Mouse (Mus musculus) spleen, postnatal 14 days (tissue): ENCODE results near the gene Sh3gl2.

ENCODE experiments used
- DNase-seq, 2 experiments: peaks; one replicate each; pipeline ENCODE4 v3.0.0; 2021 to 2022; ENCODE audit warnings: low spot score in 2 of 2

Sh3gl2 gene

DNA sequence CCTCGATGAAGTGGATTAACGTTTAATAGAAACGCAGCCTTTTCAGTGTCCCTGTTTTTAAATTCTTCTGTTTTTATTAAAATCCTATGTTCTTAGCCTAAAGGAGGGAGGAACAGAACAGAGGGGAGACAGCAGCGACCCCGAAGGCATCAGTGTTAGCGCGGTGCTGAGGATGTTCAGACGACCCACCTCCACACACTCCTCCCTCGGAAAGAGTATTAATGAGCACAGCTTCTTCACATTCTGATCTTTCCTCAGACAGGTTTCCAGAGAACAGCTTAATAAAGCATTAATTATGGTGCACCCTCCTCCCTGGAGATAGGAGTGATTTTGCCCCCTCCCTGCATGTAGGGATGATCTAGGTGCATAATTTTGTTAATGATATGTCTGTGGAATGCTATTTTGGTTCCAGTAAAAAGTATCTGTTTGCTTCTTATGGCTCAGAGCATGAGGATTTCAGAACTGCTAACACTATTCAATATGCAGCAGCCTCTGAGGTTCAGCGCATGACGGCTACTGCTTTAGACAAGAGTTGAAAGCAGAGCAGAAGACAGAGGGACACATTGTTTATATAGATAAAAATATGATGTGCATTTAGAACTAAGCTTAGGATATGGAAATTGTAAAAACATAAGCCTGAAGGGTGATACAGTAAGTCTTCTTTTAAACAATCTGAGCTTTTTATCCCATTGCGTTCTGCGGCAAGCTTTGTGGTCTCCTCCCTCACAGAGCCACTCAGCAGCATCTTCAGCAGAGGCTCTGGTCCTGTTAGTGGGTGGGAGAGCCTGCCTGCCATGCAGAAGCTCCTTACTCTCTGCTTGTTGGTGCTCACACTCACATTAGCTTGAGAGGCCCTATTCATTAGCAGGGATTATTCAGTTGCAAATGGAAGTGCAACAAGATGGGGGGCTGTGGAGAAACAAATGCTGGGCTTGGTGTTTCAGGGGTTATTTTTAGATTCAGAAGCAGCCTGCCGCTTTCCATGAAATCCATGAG is 27.8 kb downstream of the Sh3gl2 start:
- DNase-seq, result no peak

DNA sequence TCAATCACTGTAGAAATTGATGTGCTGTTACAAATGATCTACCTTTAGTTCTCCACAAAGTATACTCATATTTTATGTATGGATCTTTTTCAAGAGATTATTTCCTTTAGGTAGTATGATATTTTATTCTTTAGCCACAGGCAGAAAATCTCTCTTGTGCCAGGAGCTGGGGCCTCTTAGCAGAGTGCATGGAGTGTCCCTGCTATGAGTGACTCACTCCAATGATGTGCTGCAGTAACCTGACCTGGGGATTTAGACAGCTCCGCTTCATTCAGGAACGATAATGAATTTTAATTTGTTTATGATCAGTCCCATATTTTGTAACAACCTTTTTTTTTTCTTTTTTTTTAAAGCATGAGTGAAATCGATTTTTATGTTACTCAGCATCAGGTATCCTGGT is 36.7 kb downstream of the Sh3gl2 start:
- no peak for DNase-seq

DNA sequence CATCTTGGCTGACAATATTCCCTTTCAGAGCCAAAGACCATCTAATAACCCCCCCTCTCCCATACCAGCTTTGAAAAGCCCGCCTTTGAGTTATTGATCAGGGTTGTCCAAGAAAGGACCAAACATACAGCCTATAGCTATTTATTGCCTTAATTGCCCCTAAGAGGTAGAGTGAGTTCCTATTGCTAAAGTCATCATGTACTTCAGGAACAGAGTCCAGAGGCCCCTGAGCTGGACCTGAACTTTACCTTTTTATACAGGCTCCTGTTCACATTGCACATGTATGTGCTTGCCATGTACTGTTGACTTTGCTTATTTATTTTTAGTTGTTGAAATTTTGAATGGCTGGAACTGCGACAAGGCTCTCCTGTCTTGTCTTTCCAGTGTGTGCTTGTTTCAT is 37.6 kb downstream of the Sh3gl2 start:
- DNase-seq, result no peak

DNA sequence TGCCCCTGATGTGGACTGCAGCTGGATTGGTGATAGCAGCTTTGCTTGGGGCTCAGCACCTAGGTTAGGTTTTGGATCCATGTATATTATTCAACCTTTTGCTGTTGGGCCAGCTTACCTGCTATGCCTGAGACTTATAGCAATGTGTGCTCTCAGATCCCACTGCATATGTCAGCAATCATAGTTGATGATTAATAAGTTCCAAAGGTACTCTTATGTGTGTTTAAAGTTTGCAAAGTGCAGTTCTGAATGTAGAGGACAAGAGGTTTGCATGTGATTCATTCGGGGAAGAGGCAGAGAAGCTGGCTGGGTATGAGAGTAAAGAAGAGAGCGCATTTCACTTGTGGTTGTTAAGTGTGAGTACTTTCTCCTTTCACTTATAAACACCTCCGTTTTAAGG is 43.7 kb downstream of the Sh3gl2 start:
- no peak for DNase-seq

DNA sequence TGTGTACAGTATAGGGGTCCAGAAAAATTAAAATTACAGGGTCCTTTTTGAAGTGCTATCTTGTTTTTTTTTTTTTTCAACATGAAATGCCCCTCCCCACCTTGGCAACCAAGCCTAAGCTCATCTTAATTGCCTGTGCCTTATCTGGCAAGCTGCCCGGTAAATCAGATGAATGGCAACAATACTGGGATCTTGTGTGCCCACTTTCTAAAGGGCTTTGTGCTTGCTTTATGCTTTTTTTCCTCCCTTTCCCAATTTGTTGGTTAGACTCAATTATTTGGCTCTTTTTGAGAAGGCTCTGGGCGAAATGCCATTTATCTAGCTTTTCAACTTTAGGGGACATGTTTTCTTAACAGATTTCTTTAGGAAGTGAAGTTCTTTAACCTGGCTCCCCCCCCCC is 45.3 kb downstream of the Sh3gl2 start:
- DNase-seq, result no peak

DNA sequence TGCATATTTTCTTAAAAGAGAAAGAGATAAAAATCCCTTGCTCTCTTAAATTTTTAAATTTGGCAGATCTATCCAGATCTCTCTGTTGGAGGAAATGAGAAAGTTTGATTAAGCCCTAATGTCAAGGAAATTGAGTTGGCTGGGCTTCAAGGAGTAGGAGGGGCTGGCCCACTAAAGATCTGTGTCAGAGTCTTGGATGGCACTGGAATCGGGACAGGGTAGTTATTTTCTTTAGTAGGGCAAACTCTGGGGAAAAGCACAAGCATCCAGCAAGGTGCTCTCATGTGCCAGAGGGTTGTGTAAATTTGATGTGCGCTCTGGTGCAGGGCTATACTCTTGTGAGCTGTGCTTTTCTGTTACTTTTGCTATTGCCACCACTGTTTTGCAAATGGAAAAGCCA is 45.9 kb downstream of the Sh3gl2 start:
- DNase-seq, result no peak

DNA sequence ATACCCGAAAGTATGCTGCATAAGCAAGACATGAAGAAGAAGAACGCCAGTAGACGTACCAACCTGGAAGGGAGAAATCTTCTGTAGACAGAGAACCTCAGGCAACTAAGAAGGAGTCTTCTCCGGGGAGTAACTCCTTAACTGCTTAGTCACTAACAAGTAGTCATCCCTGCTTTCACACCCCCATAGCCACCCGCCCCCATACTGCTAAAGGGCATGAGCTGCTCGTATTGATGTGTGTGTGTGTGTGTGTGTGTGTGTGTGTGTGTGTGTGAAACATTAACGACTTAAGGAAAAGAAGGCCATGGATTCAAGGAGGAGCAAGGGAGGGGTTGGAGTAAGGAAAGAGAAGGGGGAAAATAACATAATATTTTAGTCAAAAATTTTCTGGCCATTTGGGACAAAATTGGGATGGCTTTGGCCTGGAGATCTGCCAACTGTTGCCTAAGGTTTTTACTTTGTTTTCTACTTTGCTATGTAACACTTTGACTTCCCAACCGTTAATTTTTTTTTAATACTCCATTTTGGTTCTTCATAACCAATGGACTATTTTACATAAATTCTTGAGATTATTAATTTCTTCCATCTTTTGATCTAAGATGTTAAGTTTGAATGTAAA is 51.0 kb downstream of the Sh3gl2 start:
- no peak for DNase-seq

DNA sequence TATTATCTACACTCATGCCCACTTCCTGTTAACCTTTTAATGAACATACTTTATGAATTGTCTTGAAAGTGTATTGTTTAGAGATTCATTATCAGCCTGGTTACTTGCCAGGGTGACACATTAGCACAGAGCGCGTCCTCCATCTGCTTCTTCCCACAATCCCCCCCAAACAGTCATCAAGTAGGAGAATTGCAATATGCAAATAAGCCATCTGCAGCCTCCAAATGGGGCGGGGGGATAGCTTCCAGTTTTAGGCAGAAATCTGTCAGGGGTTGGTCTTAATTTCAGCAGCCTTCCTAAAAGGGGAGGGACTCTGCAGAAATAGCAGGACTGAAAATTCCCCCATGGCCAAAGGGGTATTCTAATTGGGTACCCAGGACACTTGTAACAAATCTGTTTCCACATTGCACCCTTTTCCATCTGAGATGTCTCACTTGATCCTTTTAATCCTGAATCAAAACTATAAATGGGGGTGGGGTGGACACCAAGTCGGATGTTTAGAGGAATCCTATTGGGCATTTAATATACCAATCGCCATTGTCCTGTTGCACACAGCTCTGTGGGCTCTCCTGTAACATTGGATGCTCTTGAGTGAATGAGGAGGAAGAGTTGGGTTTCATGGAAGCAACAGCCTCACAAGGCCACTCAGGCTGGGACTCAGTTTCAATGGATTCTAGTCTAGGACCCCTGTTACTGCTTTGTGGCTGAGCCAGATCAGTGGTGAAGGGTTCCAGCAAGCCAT is 51.7 kb downstream of the Sh3gl2 start:
- DNase-seq, result no peak

DNA sequence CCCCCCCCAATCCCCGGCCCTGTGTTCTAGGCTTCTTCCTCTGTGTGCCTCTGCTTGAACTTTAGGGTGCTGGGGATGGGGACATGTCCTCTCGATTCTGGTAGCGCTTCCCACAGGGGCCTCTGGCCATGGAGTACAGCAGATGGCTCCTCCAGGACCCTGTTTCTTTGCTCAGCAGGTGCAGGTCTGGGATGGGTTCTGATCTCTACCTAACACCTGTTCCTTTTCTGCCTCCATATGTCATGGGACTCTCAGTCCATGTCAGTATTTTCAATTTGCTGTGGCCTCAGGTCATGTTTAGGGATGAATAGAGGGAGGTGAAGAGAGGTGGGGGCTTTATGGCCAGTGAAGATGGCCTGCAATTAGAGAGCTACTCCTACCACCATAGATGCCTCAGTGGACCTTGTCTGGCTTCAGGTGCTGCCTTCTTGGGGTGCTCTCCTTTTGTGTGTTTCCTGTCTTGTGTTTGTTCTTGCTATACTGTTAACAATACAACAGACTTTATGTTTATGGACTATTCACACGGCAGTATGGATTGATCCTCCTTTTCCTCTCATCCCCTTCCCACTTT is 52.9 kb downstream of the Sh3gl2 start:
- no peak for DNase-seq

DNA sequence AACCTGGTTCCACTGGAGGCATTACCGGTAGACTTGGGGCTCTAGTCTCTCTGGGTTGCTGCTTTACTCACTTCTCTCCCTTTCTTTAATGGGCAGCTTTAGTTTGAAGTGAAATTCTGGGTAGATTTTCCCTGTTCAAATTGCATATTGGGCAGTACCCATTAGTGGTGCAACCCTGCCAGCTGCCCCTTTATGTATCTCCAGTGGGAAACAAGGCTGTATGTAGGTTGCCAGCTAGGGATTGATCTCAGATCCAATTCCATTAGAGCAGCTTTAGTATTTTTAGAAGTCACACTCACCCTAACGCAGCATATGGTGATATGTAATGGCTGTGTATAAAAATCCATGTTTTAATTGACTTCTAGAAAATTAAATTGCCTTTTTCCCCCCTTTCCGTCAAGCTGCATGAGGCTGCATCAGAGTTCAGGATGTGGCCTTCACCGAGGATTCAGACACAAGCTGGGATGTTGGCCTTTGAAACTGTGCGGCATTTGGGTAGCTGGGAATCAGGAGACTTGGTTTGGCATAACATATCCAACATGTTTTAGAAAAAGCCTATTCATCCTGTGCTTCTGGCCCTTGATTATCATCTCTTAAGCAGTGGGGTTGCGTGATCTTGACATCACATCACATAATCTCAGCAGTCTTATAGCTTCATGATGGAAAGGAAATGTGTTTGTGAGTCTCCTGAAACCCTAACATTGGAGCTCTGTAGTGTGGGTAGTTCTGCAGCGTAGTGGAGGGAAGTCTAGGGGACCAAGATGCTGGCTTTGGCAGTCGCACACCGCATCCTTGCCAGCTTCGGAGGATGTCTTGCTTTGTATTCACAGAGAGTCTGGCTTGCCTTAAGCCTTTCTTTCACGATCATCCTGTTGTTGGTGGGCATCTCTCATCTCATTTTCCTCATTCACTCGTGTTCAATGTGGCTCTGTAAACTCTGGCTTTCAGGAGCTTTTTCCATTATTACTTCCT is 56.0 kb downstream of the Sh3gl2 start:
- DNase-seq, result no peak

DNA sequence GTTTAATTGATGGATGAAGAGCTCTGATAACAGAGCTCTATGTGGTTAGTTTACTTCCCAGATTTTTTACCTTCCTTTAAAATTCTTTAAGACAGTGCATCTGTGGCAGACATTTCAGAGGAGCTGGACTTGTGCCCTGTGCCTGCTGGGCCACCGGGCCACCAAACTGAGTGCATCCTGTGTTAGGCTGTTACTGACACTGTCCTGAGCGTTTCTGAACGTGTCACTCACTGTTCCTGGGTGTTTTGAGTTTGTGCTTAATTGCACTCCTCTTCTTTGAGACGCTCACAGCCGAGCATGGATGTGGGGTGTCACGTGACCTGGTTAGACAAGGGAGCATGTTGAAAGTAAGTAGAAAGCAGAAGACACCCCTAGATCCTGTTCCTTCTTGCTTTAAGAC is 57.2 kb downstream of the Sh3gl2 start:
- no peak for DNase-seq

DNA sequence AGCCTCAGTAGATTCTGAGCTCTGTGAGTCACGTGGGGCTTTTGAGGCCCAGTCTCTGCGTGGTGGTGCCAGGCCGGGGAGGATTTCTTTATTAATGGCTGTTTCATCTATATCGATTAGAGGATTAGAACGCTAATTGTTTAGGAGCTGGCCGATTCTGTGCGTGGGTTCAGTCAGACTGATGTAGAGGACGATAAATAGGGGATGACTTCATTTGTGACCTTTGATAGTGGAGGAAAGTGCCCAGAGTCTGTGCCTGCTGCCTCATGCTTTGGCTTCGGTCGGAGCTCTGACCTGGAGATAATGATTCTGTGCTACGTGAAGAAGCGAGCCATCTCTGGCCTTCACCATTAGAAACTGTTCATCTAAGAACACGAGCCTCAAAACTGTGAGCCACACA is 57.7 kb downstream of the Sh3gl2 start:
- no peak for DNase-seq

DNA sequence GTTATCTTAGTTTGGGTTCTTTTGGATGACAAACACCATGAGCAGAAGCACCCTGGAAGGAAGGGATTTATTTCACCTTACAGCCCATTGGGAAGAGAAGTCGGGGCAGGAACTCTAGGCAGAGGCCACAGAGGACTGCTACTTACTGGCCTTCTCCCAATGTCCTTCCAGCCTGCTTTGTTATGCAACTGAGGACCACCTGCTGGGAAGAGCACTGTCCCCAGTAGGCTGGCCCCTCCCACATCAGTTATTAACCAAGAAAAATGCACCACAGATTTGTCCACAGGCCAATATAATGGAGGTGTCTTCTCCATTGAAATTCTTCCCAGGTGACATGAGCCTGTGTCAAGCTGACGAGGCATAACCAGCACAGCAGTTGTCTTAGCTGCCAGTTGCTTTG is 62.5 kb downstream of the Sh3gl2 start:
- DNase-seq, result no peak

DNA sequence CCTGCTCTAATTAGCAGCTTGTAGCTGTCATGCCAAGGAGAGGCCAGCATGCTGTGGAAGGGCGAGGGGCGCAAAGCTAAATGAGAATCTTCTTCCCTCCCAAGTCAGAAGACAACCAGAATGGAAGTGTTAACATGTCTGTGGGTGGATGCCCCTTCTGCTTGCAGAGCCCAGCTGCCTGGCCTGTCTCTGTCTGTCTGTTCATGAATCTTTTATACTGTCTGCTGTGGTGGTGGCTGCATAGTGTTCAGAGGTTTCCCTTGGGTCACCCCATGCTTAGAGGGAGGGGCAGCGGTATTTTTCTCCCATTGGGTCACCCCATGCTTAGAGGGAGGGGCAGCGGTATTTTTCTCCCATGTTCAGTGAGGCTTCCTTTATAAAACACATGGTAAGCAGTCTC is 68.0 kb downstream of the Sh3gl2 start:
- no peak for DNase-seq

DNA sequence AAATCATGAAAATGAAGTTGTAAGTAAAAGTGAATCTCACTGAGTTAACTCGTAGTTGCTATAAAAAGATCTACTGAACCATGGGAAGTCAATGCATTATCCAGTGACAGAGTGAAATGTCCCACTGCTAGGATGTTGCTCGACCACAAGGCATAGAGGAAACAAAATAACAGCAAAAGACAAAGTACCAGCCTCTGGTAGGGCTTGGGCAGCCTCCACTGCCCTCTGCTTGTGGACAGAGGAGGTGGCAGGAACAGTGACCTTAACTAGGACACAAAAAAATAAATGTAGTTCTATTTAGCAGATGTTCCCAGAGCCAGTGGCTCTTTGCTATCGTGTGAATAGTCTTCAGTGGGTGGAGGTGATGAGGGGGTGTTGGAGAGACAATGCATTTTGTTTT is 68.5 kb downstream of the Sh3gl2 start:
- DNase-seq, result no peak

DNA sequence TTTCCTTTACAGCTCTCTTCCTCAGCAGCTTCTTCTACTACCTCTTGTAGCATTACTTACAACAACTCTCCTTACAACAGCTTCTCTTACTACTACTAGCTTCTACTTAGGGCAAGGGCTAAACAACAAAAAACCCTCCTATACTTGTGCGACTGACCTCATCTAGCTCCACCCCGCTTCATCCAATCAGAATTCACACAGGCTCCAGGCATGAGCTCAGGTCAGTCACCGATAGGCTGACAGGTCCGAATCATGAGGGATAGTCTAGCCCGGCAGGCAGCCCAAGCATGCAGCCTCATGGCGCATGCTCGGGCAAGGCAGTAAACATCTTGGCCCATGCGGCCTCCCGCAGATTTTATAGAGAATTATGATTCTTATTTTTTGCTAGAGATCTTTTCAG is 78.2 kb downstream of the Sh3gl2 start:
- DNase-seq, result no peak

DNA sequence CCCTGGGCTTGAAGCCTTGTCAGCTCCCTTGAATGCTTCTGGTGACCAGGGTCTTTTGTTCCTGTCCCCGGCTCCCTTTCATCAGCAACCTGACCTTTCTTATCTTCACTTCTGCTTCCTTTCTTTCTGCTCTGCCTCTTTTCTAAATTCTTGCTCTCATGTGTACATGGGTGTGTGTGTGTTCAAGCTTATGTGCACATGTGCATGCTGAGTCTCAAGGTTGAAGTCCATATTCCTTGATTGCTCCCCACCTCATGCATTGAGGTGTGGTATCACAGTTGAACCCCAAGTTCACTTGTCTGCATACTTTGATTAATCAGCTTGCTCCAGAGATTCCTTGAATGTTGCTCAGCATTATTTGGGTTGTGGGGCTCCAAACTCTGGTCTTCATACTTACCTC is 85.1 kb downstream of the Sh3gl2 start:
- no peak for DNase-seq

DNA sequence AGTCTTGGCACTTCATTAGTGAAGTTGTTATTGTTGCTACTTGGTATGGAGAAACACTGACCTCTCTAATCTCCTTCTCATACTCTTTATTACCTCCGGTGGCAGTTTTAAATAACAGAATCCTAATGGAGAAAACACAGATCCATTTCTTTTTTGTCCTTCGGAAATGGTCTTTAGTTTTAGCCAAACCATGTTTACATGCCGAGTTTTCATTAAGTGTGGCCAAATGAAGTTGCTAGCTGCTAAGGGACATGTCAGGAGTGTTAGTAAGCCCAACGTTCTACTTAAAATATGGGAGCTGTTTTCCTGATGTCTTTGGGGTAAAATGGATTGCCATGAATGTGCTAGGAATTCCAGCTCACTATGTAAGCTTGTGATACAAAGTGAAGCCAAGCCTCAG is 86.4 kb downstream of the Sh3gl2 start:
- DNase-seq, result no peak

DNA sequence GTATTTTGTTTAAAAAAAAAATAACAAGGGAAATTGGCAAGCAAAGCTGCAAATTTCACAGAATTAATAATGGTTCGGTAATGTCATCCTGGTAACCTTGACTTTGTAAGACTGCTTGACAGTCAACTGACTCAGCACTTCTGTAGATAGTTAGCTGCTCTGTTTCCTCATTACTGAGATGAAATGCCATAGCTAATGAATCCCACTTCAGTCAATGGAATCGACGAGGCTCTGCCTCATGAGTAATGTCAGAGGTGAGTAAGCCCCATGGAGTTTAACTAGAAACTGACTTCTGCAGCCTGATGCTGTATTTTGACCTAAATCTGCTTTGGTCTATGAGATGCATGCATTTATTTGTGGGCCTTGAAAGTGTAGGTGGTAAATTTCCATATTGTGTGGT is 88.4 kb downstream of the Sh3gl2 start:
- DNase-seq, result no peak

DNA sequence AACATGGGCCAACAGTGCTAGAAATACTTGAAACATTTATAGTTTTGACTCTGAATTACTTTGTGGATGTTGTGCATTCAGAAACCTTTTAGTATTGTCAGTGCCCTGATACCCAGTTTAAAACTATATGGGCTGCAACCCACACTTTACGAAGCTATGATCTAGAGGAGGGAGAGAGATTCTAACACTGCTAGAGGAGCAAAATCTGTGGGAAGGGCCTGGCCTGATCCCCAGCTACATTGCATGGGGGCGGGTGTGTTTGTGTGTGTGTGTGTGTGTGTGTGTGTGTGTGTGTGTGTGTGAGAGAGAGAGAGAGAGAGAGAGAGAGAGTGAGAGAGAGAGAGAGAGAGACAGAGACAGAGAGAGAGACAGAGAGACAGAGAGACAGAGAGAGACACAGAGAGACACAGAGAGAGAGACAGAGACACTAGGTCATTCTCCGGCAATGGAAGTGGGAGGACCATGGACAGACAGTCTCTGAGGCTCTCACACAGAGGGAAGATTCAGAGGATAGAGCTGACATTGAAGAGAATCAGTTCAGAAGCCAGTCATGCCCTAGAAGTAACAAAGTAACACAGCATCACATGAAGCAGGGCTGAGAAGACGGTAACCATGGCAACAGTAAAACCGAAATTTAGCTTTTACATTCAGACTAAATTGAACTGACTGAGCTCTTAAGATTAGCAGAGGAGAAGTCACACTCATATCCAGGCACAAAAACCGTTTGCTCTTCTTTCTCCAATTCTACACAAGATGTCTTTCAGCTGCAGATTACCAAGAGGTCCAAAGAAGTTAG is 95.9 kb downstream of the Sh3gl2 start:
- no peak for DNase-seq
